Mouse (Mus musculus) small intestine, adult 10 weeks (tissue): Measurements from ENCODE around the gene Ccdc27. TPM values are rescaled to one million over a fixed set of nuclear protein-coding genes. Genes with fewer than 3 reads are reported as not detected.

Experiments used
- polyA plus RNA-seq: library from polyadenylated mRNA; stranded (reverse); fragments of 350-450 nt; fragmentation: Illumina TruSeq; extraction: RNeasy Lipid Tissue Mini Kit (QIAGEN cat#74804); gene quantifications from one replicate; pipeline ENCODE4 v1.2.3, GENCODE M21; 2014; ENCODE audit warnings: low replicate concordance

Ccdc27 gene
- polyA plus RNA-seq: not detected

GRCm38 (mm10) chr4:154042577-154042976 lies at the start of gene Ccdc27:
Gene Ccdc27 (minus strand): TSS chr4:154042677.

GRCm38 (mm10) chr4:154025641-154026440 lies 16.6 kb downstream of the Ccdc27 start, which contains the start of gene Smim1:
Gene Smim1 (minus strand): TSS chr4:154026230.

GRCm38 (mm10) chr4:154011646-154012089 lies 30.8 kb downstream of the Ccdc27 start, which contains the start of gene Lrrc47:
Gene Lrrc47 (plus strand): TSS chr4:154011731.

Other genes with a start within 250 kb of the Ccdc27 start
- 10.1 TPM for gene A430005L14Rik, start 85.4 kb downstream of the Ccdc27 start, polyA plus RNA-seq
- gene Dffb, start 67.6 kb downstream of the Ccdc27 start, polyA plus RNA-seq: 8.5 TPM
- 9.1 TPM for gene Cep104, start 67.5 kb downstream of the Ccdc27 start, polyA plus RNA-seq
- gene Lrrc47, start 30.9 kb downstream of the Ccdc27 start, polyA plus RNA-seq: 7.7 TPM
- not detected for gene Smim1, start 16.4 kb downstream of the Ccdc27 start, polyA plus RNA-seq
- gene Trp73, start 97.5 kb upstream of the Ccdc27 start, polyA plus RNA-seq: not detected
- gene Wrap73, start 99.7 kb upstream of the Ccdc27 start, polyA plus RNA-seq: not detected
- gene Tprgl, start 118.0 kb upstream of the Ccdc27 start, polyA plus RNA-seq: 55.3 TPM
- gene Megf6, start 128.1 kb upstream of the Ccdc27 start, polyA plus RNA-seq: 0.07 TPM